Mouse (Mus musculus): Measurements from ENCODE around the gene Qser1.

DNA sequence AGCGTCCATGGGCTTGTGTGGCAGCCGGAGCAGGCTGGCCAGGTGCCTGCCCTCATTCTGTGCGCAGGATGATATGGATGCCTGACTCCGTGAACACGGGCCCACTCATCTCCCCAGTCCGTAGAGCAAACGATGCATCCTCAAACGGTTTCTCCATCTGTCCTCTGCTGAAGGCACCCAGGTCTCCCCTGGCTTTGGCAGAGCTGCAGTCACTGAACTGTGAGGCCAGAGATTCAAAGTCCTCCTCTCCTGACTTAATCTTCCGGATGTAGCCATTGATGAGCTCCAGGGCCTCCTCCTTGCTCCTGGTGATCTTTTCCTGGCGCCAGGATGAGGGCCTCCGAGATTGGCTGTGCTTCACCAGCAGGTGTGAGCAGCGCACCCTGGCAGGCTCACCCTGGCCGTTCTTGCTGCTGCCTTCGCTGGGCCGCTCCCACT lies 102.3 kb downstream of the Qser1 start:
- TF ChIP-seq CTCF (IDR thresholded peaks at IDR 0.05; ENCODE audit: insufficient read depth, low read depth, low read length) (no peak), POLR2A (IDR thresholded peaks at IDR 0.05; ENCODE audit: insufficient read depth, low read depth, low read length) (no peak)

Data from olfactory bulb, adult 2 months (tissue).